Mouse (Mus musculus) lung, embryonic 14.5 days (tissue): Measurements from ENCODE around the gene Mlana. TPM values are rescaled to one million over a fixed set of nuclear protein-coding genes. Genes with fewer than 3 reads are reported as not detected.

ENCODE experiments used
- ATAC-seq: fragments of 200-750 bp; cut with Nextera tagmentation; 2 replicates; pipeline ENCODE4 v1.8.0; 2017; ENCODE audit warnings: mild to moderate bottlenecking, moderate TSS enrichment, moderate library complexity; ENCODE audit not compliant: insufficient read depth
- DNase-seq: peaks from one replicate; pipeline ENCODE4 v3.0.0-alpha.2; 2015
- H3K27ac ChIP-seq: fragments of 300-500 bp; sonication (generic); 2 replicates; pipeline ENCODE4 v1.5.1; 2014; ENCODE audit warnings: low read depth, mild to moderate bottlenecking, moderate library complexity
- H3K27me3 ChIP-seq: fragments of 300-500 bp; sonication (generic); 2 replicates; pipeline ENCODE4 v1.6.1; 2014; ENCODE audit warnings: low read length, control low read depth; ENCODE audit not compliant: insufficient read depth
- H3K36me3 ChIP-seq: fragments of 300-500 bp; sonication (generic); 2 replicates; pipeline ENCODE4 v1.6.1; 2014; ENCODE audit warnings: control low read depth; ENCODE audit not compliant: insufficient read depth
- H3K4me1 ChIP-seq: fragments of 300-500 bp; sonication (generic); 2 replicates; pipeline ENCODE4 v1.6.1; 2014; ENCODE audit warnings: antibody characterized with exemption, control low read depth; ENCODE audit not compliant: insufficient read depth
- H3K4me2 ChIP-seq: fragments of 300-500 bp; sonication (generic); 2 replicates; pipeline ENCODE4 v1.6.1; 2014; ENCODE audit warnings: mild to moderate bottlenecking
- H3K4me3 ChIP-seq: fragments of 300-500 bp; sonication (generic); 2 replicates; pipeline ENCODE4 v1.5.1; 2014; ENCODE audit warnings: low read depth, low read length
- H3K9ac ChIP-seq: fragments of 300-500 bp; sonication (generic); 2 replicates; pipeline ENCODE4 v1.6.1; 2014
- H3K9me3 ChIP-seq: fragments of 300-500 bp; sonication (generic); 2 replicates; pipeline ENCODE4 v1.6.1; 2016; ENCODE audit warnings: low read depth, low read length, control low read depth
- CTCF ChIP-seq: IDR thresholded peaks from 2 replicates; pipeline ENCODE4 v1.5.1; 2016; ENCODE audit warnings: antibody characterized with exemption, low read depth
- WGBS: fragments of 180-500 bp; shearing (Covaris S2); extraction: QIAGEN DNeasy Blood & Tissue Kit; methylation state at CpG from one replicate; pipeline ENCODE4 v1.1.7; 2014; 5-methylcytosine and 5-hydroxymethylcytosine counted together
- polyA plus RNA-seq: library from polyadenylated mRNA; unstranded; fragments of >200 nt; fragmentation: Nextera tagmentation; extraction: Ambion mirVana; gene quantifications from 2 replicates; pipeline ENCODE4 v1.2.1, GENCODE M21; 2014

Gene Mlana
- polyA plus RNA-seq, 1 experiment from 2014 or later = not detected

DNA sequence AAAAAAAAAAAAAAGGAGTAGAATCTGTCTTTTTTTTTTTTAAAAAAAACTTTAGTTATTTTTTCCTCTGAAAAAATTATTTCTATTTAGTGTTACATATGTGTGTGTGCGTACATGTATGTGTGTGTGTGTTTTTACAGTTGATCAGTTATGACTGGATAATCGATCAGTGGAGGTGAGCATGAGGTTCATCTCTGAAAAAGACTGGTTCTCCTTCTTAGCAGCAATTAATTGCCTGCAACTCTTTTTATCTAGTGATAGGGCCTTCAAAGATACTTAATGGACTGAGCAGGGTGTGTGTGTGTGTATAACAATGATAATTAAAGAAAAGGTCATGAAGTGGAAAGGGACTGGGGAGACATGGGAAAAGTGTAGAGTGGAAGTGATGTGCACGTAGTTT, 53.4 kb downstream of the Mlana start:
- Histone ChIP-seq H3K36me3 (no peaks in the 10 kb centered on the region), H3K4me3 (no peak overlapping the region), H3K27ac (no peak overlapping the region), H3K27me3 (no peaks in the 10 kb centered on the region), H3K4me1 (no peaks in the 10 kb centered on the region), H3K9me3 (no peaks in the 10 kb centered on the region), H3K9ac (no peak overlapping the region), H3K4me2 (no peak overlapping the region)
- no peak for DNase-seq
- TF ChIP-seq CTCF = no peak
- ATAC-seq = no peak
- WGBS = 91% methylated on average over 3 of the region's 3 CpGs

DNA sequence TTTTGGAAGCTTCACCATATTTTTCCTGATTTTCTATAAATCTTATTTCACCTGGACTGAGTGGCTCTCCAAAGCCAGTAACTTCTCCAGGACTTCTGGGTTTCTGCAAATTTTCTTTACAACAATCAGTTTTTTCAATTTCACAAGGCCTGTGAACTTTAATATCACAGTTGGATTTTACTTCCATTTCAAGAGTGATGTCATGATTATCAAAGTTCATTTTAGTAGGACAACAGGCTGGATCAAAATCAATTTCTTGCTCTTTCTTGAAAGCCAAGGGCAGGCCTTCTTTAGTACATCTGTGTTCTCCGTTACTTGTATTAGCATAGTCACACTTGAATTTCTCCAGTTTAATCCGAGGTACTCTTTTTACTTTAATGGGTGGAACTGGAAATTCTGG, 56.3 kb downstream of the Mlana start:
- 78% methylated on average over 2 of the region's 2 CpGs for WGBS
- Histone ChIP-seq H3K9ac (no peak overlapping the region), H3K4me3 (no peak overlapping the region), H3K4me2 (no peak overlapping the region), H3K27me3 (no peaks in the 10 kb centered on the region), H3K9me3 (no peaks in the 10 kb centered on the region), H3K4me1 (no peaks in the 10 kb centered on the region), H3K27ac (no peak overlapping the region), H3K36me3 (no peaks in the 10 kb centered on the region)
- DNase-seq (no peak), ATAC-seq (no peak)
- TF ChIP-seq CTCF = no peak

Other genes starting within 250 kb of the Mlana start
- gene Ric1, start 175.5 kb upstream of the Mlana start, polyA plus RNA-seq = 15.9 and 16.0 TPM in 2 replicates
- gene Ermp1, start 49.4 kb upstream of the Mlana start, polyA plus RNA-seq = 7.4 and 8.4 TPM in 2 replicates
- 7.1 TPM in 2 replicates for gene 9930021J03Rik, start 108.2 kb downstream of the Mlana start, polyA plus RNA-seq
- gene Ranbp6, start 115.2 kb downstream of the Mlana start, polyA plus RNA-seq = 15.2 and 16.1 TPM in 2 replicates
- gene Il33, start 227.3 kb downstream of the Mlana start, polyA plus RNA-seq = 2.4 and 4.4 TPM in 2 replicates